In the genomic region with DNA sequence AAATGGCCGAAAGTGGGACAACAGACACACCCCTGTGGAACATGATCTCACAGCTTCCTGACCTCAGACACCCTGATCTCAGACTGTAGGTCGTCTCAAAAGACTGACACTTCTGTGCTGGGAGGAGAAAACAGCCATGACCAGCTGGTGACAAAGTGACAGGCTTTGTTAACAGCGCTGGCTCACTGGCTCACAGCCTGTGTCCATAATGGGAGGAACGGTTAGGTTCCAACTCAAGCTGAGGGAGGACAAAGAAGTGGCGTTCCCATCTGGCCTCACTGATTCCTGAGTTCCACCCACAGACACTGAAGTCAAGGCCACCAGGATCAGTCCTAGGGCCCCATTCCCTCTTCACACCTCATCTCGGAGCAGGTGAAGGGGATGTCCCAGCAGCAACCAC, we compare ENCODE assay signal across 15 mouse cellular contexts.
A peak's percentile ranks its signal among the peaks of the same experiment; 100 is the strongest.
DNase-seq lines count a peak whose midpoint lies in the region; ATAC-seq and TF ChIP-seq lines count a peak whose summit lies in the region.
"Had no signal": no experiment of that assay in that cellular context is flagged by ENCODE, and none has a peak within 500 bp of the region (broad histone marks: within the 10 kb centered on the region; RNA-seq: fewer than 3 reads in every experiment).

No protein-coding gene starts in this region.

- DNase-seq in heart, postnatal 0 days (ENCODE audit: low spot score): peak; percentile 38
- no peak for DNase-seq in heart, postnatal 25 days (ENCODE audit: low spot score)
- DNase-seq in midbrain, postnatal 0 days (ENCODE audit: low spot score): peak; percentile 72
- DNase-seq in cerebellum, postnatal 25 days: peak; percentile 63 to 72
- peak; percentile 70 for DNase-seq in retina, postnatal 1 day
- DNase-seq in thymus, postnatal 36 days: no peak
- no peak for DNase-seq in thymus, postnatal 14 days
- DNase-seq: B cell, adult 2 months; heart, adult 2 months; kidney, postnatal 25 days; liver, embryonic 13.5 days; right cerebral cortex, adult 18-20 months; thymus, adult 18-20 months had no signal

- peaks cover 9% of the 10 kb centered on the region; the same call in 1 of the 2 replicates for H3K4me1 ChIP-seq in heart, postnatal 0 days (ENCODE audit: control insufficient read depth, insufficient read depth)
- no peaks in the 10 kb centered on the region for H3K4me1 ChIP-seq in midbrain, postnatal 0 days (ENCODE audit: insufficient read depth, low read length)
- H3K4me1 ChIP-seq in midbrain, embryonic 16.5 days (ENCODE audit: control insufficient read depth, insufficient read depth, low read length): peaks cover 4% of the 10 kb centered on the region; the same call in 1 of the 2 replicates
- H3K4me1 ChIP-seq: liver, embryonic 13.5 days had no signal

- H3K27me3 ChIP-seq in heart, postnatal 0 days (ENCODE audit: control insufficient read depth, insufficient read depth, low read length): 0 out of 2 replicates have a peak, but pooled peaks cover 3% of the 10 kb centered on the region
- H3K27me3 ChIP-seq in midbrain, postnatal 0 days (ENCODE audit: insufficient read depth, low read length): no peaks in the 10 kb centered on the region
- peaks cover 5% of the 10 kb centered on the region for H3K27me3 ChIP-seq in midbrain, embryonic 16.5 days (ENCODE audit: control insufficient read depth, insufficient read depth, low read depth, low read length)
- H3K27me3 ChIP-seq: liver, embryonic 13.5 days had no signal

- TF ChIP-seq CTCF in heart, postnatal 0 days (IDR thresholded peaks at IDR 0.05; ENCODE audit: low read depth): no peak
- TF ChIP-seq CTCF in midbrain, postnatal 0 days (IDR thresholded peaks at IDR 0.05): no peak

- intact Hi-C loops in heart, postnatal 25 days (cut with DNase I): no loop called here

- H3K4me2 ChIP-seq in heart, postnatal 0 days (ENCODE audit: low read depth, low read length): no peak overlapping the region
- no peak overlapping the region for H3K4me2 ChIP-seq in midbrain, postnatal 0 days (ENCODE audit: low read depth, low read length, poor library complexity, severe bottlenecking)
- no peak overlapping the region for H3K4me2 ChIP-seq in midbrain, embryonic 16.5 days (ENCODE audit: low read length)
- H3K4me2 ChIP-seq: liver, embryonic 13.5 days had no signal

- H3K9me3 ChIP-seq in heart, postnatal 0 days (replicated peaks; ENCODE audit: control insufficient read depth, low read length): no peaks in the 10 kb centered on the region
- no peaks in the 10 kb centered on the region for H3K9me3 ChIP-seq in midbrain, postnatal 0 days (ENCODE audit: low read length)
- no peaks in the 10 kb centered on the region for H3K9me3 ChIP-seq in midbrain, embryonic 16.5 days (replicated peaks; ENCODE audit: control insufficient read depth, low read length, poor library complexity, severe bottlenecking)
- H3K9me3 ChIP-seq: liver, embryonic 13.5 days had no signal

- H3K36me3 ChIP-seq in heart, postnatal 0 days (replicated peaks; ENCODE audit: control insufficient read depth, insufficient read depth, low read length): no peaks in the 10 kb centered on the region
- H3K36me3 ChIP-seq in midbrain, postnatal 0 days (ENCODE audit: insufficient read depth, low read length): no peaks in the 10 kb centered on the region
- H3K36me3 ChIP-seq in midbrain, embryonic 16.5 days (ENCODE audit: control insufficient read depth, insufficient read depth, low read length): no peaks in the 10 kb centered on the region
- H3K36me3 ChIP-seq: liver, embryonic 13.5 days had no signal

- H3K27ac ChIP-seq in heart, postnatal 0 days (ENCODE audit: low read depth): no peak overlapping the region
- H3K27ac ChIP-seq in midbrain, postnatal 0 days (ENCODE audit: low read depth, low read length): no peak overlapping the region
- H3K27ac ChIP-seq in midbrain, embryonic 16.5 days (ENCODE audit: low read length): no peak overlapping the region
- H3K27ac ChIP-seq: heart, adult 2 months; liver, embryonic 13.5 days; macrophage had no signal

- WGBS in heart, postnatal 0 days: 30% methylated on average over 6 of the region's 6 CpGs
- 17% methylated on average over 6 of the region's 6 CpGs for WGBS in midbrain, postnatal 0 days
- 29% methylated on average over 6 of the region's 6 CpGs for WGBS in midbrain, embryonic 16.5 days

- peak; percentile 35 for ATAC-seq in heart, postnatal 0 days (ENCODE audit: insufficient read depth, low read depth)
- ATAC-seq in midbrain, postnatal 0 days (ENCODE audit: low FRiP score): no peak
- ATAC-seq in midbrain, embryonic 16.5 days: no peak

- H3K9ac ChIP-seq in heart, postnatal 0 days (replicated peaks; ENCODE audit: low read depth, low read length): no peak overlapping the region
- H3K9ac ChIP-seq in midbrain, postnatal 0 days (replicated peaks; ENCODE audit: low read length, poor library complexity, severe bottlenecking): no peak overlapping the region
- H3K9ac ChIP-seq in midbrain, embryonic 16.5 days (ENCODE audit: low read depth, low read length): no peak overlapping the region
- H3K9ac ChIP-seq: liver, embryonic 13.5 days had no signal

- H3K4me3 ChIP-seq in heart, postnatal 0 days (ENCODE audit: low read depth, low read length): no peak overlapping the region
- H3K4me3 ChIP-seq in midbrain, postnatal 0 days (ENCODE audit: low read depth, low read length): no peak overlapping the region
- no peak overlapping the region for H3K4me3 ChIP-seq in midbrain, embryonic 16.5 days (ENCODE audit: low read depth, low read length)
- H3K4me3 ChIP-seq: heart, adult 2 months; liver, embryonic 13.5 days had no signal

- no peak for TF ChIP-seq EP300 in heart, postnatal 0 days (IDR thresholded peaks at IDR 0.05; ENCODE audit: low read depth)

Comparison
In these comparisons a context has a peak if more than half of its experiments do, and no peak if none do; other contexts are left out.
1. DNase-seq: peak in heart, postnatal 0 days (single experiment), midbrain, postnatal 0 days (single experiment), cerebellum, postnatal 25 days (2 of 2) and retina, postnatal 1 day (single experiment); none in heart, postnatal 25 days (single experiment), thymus, postnatal 36 days (0 of 2) and thymus, postnatal 14 days (single experiment).